Mouse (Mus musculus) G1E (cell line): ENCODE results near the gene Cish.

Source experiments
- CTCF ChIP-seq: IDR thresholded peaks from 2 replicates; pipeline ENCODE4 v1.5.1; 2012; ENCODE audit warnings: low read depth, low read length, inconsistent platforms, mixed read lengths
- GATA1 ChIP-seq: IDR thresholded peaks from 2 replicates; pipeline ENCODE4 v1.6.1; 2012; ENCODE audit warnings: borderline replicate concordance, low read length, inconsistent platforms, mixed read lengths
- GATA2 ChIP-seq: IDR thresholded peaks from 2 replicates; pipeline ENCODE4 v1.6.1; 2012; ENCODE audit warnings: low read depth, low read length, inconsistent platforms, borderline replicate concordance
- TAL1 ChIP-seq: conservative IDR thresholded peaks from 2 replicates; pipeline ENCODE4 v1.6.1; 2012; ENCODE audit warnings: low read depth, low read length, inconsistent platforms, mixed read lengths

DNA sequence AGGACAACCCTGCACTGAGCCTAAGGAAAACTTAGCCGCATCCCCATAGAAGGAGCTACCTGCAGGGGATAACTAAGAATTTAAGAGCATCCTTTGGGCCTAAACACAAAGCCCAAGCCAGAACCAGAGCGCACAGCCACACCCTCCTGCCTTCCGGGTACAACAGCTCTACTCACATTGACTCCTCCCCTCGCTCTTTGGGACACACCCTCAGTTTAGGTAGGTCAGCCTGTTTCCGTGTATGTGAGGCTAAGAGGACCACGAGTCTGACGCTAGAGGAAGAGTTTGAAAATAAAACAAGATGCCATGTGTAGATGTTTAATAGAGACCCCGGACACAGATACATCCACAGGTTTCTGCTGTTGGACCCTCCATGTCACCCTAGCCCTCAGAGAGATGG is 7.1 kb upstream of the Cish start:
- TF ChIP-seq GATA1, result no peak
- TF ChIP-seq CTCF, result no peak
- TF ChIP-seq GATA2, result no peak
- no peak for TF ChIP-seq TAL1
